Mouse (Mus musculus) liver, embryonic 14.5 days (tissue): ENCODE measurements around the gene Zfp354b.

Source experiments
- CTCF ChIP-seq: IDR thresholded peaks from 2 replicates; pipeline ENCODE4 v1.5.1; 2016; ENCODE audit warnings: antibody characterized with exemption, low read depth, control low read depth
- EP300 ChIP-seq: IDR thresholded peaks from 2 replicates; pipeline ENCODE4 v1.6.1; 2016; ENCODE audit warnings: antibody characterized with exemption, low read depth

- TF ChIP-seq CTCF (no peak), EP300 (no peak)
Observed at GRCm38 (mm10) chr11:50892441-50892840, 39.0 kb downstream of the Zfp354b start.
